Mouse (Mus musculus) right cerebral cortex, postnatal 36 days (tissue): ENCODE data around the gene Tpx2.

Source experiments
- DNase-seq, 2 experiments: peaks; one replicate each; pipeline ENCODE4 v3.0.0; 2022; ENCODE audit warnings: low spot score in 2 of 2, mixed read lengths in 1 of 2

Tpx2 gene

GRCm38 (mm10) chr2:152862638-152863037 lies 14.9 kb downstream of the Tpx2 start:
- DNase-seq = no peak

DNA sequence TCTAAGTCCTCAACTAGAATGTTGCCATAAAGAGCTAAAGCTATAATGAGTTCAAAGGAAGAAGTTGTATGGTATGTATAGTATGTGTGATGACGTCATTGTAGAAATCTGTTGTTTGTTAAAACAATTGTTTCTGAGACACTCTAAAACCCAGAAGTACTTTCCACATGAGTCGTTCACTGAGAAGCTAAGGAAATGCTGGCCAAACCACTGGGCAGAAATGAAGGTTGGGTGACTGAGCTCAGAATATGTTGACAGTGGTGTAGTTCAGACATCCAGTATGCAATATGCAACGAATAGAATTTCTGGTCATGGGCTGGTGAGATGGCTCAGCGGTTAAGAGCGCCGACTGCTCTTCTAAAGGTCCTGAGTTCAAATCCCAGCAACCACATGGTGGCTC lies 15.6 kb downstream of the Tpx2 start:
- no peak for DNase-seq

DNA sequence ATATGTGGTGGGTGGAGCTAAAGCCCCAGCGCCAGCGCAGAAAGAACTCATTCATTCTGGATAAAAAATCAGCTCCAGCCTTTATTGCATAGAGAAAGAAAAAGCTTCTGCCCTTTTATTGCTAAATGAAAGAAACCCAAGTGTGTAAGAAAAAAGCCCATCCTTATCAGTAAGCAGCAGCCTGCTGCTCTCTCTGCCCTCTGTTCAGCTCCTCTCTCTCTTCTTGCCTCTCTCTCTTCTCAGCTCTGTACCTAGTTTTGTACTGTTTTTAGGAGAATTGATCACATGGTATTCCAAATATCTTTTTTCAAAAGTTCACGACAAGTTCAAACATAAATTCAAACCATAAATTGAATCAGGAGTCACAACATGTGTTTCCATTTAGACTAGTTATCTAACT lies 30.5 kb downstream of the Tpx2 start:
- DNase-seq = no peak

- no peak for DNase-seq
These were observed 33.1 kb downstream of the Tpx2 start for GRCm38 (mm10) chr2:152880898-152881297.

DNA sequence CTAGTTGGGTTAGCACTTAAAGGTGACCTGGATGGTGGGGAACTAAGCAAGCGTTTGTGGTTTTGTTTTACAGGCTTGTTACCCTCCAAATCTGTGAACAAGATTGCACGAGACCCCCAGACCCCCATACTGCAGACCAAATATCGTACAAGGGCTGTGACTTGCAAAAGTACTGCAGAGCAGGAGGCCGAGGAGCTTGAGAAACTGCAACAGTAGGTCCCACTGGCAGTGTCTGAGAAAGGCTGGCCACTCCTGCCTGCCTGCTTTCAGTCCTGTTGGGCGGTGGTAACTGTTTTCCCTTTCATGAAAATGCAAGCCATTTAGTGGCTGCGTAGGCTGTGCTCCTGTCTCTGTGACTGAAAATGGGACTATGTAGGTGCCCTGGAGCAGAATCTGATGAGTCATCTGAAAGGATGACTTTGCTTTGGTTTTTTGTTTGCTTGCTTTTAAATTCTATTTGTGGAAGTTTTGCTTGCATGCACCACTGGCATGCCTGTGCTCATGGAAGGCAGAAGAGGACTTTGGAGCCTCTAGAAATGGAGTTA lies 36.4 kb downstream of the Tpx2 start:
- DNase-seq = peak; percentile 60 to 80

GRCm38 (mm10) chr2:152887230-152887629 lies 39.5 kb downstream of the Tpx2 start:
- no peak for DNase-seq

DNA sequence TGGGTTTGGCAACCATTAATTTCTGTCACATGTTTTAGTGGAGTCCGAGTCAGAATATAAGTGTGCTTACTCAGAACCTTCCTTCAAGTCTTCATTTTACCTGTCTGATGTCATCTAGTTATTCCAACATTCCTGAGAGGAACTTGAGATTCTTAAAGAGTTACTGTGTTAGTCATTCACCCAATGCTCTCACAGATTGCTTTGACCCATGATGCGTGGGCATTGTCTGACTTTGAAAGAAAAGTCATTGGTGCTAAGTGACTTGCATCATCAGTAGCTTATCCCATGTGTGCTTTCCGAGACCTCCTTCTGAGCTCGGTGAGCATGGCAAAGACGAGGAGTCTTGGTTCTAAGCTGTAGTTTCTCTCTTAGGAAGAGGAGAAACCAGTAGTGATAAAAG lies 41.0 kb downstream of the Tpx2 start:
- DNase-seq = no peak

DNA sequence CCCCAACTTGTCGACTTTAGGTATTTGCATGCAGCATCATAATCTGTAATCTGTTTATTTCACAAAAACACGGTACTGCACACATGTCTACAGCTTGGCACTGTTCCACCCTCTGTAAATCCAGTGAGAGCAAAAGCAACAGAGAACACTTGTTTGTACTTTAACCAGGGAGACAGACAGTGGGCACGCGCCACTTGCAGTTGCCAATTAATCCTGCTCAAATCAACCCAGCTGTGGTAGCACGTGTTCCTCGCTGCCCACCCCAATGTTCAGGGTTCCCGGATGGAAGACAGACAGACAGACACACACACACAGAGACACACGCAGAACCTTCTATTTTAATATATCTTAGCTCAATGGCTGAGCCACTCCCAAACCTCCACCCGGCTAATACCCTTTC lies 48.1 kb downstream of the Tpx2 start:
- DNase-seq = no peak

- DNase-seq = no peak
These were observed 49.2 kb downstream of the Tpx2 start for GRCm38 (mm10) chr2:152896926-152897325.

DNA sequence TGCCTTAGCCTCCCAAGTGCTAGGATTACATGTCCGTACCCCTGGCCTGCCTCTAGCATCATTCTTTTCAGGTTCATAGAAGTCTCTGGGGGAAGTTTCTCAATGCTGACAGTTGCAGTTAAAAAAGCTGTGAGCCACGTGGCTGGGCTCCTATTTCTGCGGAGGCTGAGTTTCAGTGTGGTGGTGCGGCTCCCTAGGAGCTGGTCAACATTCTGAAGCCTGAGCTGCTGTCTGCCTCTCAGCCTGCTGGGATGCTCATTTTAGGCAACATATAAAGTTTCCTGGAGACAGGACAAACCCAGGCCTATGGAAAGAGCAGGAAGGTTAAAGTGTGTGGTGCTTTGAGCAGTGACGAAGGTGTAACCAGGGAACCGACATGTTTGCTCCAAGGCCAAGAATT lies 51.2 kb downstream of the Tpx2 start:
- no peak for DNase-seq

GRCm38 (mm10) chr2:152901296-152901695 lies 53.5 kb downstream of the Tpx2 start:
- no peak for DNase-seq

DNA sequence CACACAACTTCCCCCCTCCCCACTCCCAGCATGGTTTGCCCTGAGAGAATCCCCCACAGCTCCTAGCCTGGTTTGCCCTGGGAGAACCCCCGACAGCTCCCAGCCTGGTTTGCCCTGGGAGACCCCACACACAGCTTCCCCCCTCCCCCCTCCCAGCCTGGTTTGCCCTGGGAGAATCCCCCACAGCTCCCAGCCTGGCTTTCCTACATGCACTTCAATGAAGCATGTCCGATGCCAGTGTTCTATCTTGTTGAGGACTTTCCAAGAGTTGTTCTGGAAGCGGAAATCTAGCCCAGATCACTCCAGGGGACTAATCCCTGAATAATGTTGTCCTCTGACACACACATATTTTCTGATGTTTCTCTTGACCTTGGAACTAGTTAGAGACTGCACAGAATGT lies 54.9 kb downstream of the Tpx2 start:
- no peak for DNase-seq

DNA sequence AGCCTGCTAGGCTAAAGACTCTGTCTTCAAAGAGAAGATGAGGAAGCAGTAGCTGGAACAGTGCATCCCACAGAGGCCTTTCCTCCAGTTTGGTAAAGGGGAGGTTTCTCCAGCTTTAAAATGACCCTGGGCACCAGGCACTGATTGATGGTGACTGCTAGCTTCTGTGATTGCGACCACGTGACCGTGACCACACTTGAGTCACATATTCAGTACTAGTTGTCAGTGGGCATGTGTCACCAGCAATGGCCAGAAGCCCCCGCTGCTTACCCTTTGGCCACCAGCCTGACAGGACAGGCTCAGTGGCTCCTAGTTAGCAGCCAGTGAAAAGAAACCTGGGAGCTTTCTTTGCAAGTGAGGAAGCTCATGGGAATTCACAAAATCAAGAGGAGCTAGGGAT lies 55.8 kb downstream of the Tpx2 start:
- no peak for DNase-seq

DNA sequence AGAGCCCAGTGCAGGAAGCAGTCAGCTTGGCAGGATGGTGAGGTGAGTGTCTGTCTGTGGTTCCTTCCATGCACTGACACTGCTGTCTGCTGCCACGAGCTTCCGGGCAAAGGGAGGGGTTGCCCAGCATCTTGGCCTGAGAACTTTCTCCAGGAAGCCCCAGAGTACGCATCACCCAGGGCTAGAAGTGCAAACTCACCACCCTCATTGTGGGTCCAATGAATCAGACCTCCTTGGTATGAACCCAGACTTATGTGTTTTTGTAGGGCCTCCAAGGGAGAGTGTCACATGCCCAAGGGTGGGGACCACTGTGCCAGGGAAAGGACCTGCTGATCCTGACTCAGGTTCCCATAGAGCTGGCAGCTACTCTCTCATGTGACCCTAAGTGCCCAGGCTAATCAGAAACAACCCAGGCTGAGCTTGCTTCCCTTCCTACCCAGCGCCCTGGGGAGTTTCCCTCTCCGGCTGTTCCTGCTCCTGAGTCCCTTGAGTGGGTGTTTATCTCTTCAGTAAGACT lies 56.4 kb downstream of the Tpx2 start:
- DNase-seq = no peak

DNA sequence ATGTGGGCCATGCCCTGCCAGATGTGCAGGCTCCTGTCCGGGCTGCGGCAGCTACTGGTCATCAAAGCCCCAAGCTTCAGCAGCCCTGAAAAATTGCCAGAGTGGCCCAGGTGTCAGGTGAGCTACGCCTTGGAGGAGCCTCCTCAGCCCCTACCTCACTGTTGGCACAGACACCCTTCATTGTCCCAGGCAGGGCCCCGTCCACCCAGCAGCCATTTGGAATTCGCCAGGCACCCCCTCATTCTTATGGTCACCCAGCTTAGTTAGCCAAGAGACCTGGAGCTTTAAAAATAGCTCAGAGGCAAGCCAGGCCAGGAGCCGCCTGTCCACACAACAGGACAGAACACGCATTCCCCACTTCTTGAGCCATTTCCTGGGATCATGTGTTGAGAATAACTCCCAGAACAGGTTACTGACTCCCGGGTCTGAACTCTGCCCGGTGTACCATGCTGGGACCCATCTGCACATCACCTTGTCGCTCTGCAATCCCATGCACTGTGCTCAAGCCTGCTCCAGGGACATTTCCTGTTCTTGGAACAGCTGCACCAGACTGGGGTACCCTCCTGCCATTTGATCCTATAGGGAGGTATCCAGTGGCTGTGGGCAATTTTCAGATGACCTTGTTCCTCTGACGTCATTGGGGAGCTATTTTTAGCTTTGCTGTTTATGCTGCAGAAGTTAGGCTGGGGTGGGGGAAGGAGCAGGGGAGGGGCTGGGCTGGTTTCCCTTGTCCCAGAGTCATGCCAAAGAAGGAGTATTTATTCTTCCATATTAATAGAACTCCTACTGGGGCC lies 57.5 kb downstream of the Tpx2 start:
- DNase-seq = no peak

DNA sequence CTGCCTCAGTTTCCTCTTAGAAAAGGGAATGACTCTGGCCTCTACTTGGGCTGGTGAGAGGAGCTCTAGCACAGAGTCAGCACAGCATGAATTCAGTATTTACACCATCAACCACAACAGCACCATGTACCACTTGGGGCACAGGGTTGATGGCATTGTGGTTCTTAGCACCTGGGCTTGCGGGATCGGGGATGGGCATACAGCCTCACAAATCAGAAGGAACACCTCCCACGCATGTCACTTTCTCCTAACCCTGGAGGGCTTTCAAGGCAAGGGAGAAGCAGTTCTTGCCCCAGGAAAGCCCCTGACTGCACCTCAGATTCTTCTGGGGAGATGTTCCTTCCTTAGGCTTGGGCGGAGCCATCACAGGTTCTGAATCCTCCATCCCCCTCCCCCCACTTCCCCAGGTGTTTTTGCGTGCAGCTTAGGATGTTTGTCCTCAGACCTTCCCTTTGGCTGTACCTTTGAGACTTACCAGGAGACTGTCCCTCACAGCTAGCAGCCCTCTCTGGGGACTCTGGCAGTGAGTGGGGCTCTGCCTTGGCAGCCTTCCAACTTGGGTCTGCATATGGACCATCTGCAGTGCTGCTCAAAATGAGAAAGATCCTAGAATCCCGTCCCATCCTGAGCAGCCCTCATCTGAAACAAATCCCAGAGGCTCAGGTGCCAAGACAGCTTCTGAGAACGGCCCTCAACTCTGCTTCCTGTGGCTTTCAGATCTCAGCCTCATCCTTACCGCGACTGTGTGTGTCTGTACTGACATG lies 58.7 kb downstream of the Tpx2 start:
- no peak for DNase-seq

DNA sequence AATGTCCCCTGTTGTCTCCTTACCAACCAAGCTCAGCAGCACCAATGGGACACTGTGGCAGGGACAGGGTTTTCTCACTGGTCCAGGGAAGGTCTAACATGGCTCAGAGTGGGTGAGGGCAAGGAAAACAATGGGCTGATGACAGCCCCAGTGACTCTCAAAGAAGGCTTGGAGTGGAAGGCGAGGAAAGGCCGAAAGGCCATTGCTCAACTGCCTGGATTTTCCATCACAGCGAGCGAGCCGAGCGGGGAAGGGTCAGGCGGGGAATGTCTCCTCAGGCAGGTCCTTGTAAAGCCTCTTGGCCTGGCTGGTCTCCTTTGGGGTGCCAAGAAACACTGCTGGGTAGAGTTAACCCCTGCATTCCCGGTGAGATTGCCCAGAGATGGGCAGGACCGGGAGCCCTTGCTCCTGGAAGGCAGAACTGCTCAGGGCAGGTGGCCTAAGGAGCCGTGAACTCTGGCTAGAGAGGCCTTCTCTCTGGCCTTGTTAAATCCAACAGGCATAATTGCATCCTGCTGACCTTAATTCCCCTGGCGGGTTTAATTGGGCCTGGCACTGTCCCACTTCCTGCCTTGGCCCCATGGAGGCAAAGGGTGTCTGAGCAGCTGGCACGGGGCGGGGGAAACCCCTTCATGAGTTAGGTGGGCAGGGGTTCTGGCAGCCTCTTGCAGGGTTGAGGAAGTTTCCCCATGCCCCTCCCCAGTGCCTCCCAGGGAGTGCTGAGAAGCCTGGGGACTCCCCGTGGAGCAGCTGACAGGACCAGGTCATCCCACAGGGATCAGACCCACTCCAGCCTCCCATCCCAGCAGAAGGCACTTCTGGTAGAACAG lies 59.6 kb downstream of the Tpx2 start:
- no peak for DNase-seq

DNA sequence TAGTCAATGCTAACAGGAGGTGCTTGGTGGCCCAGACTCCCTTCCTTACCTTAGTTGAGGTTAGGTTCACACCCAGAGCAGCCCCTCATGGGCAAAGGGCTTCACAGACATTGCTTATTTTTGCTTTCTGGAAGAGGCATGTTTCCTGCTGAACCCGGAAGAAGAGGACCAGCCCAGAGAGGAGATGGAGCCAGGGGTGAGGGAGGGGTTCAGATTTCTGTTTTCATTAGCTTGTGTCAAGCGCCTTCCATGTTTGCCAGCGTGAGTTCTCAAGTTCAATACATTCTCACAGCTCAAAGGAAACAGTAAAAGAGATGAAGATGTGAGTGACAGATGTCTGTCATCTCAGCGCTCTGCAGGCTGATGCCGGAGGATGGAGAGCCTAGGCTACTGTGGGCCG lies 62.1 kb downstream of the Tpx2 start:
- DNase-seq = no peak

DNA sequence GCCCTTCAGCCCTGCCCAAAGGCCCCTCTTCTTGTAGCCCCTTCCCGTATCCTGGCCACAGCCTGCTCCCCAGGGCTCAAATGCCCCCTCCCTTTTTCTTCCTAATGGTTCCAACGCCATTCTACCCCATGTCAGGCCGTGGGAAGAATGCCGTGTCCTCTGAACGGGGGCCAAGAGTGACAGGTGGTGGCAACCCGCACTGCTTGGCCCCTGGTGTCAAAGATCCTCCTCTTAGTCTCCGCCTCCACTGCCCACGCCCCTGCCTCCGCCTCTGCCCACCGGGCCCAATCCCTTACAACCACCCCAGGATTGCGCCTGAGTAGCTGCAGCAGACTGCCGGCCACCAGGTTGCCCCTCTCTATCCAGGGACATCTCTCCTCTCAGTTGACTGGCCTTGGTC lies 63.3 kb downstream of the Tpx2 start, which contains the start of gene Mylk2:
Gene Mylk2, plus strand, starts transcription at position 322 of the 400 bp plus-strand sequence.
- no peak for DNase-seq

GRCm38 (mm10) chr2:152911432-152911831 lies 63.7 kb downstream of the Tpx2 start:
- DNase-seq = no peak

- DNase-seq = no peak
These were observed 65.7 kb downstream of the Tpx2 start for GRCm38 (mm10) chr2:152913471-152913870.
